1 mouse cellular context compared by ENCODE assay signal in the genomic region with DNA sequence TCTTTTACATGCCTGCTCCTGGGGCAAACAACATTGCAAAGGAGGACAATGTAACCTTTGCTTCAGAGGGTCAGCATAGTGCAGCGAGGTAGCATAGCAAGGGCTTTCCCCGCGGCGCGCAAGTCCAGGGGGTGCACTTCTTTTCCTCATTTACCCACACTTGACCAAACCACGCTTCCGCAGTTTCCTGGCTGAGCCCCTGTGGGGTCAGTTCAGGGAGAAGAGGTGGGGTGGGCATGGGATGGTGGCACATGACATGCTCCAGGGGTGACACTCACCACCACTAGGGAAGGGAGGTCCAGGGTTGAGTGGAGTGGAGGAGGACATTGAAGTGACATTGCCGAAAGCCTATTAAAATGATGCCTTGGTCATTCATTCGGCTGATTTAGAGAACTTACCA.
TF ChIP-seq lines count a peak whose summit lies in the region.

No protein-coding gene starts in this region.

TF ChIP-seq in myocyte, 11 proteins besides CTCF, POLR2A, EP300 and RAD21:
- TF ChIP-seq SRF (IDR thresholded peaks at IDR 0.05; ENCODE audit: control insufficient read depth, insufficient read length, low read depth) (no peak), POLR2AphosphoS2 (IDR thresholded peaks at IDR 0.05; ENCODE audit: insufficient read length, low read depth) (peak; percentile 56), CEBPB (IDR thresholded peaks at IDR 0.05; ENCODE audit: insufficient read depth, poor library complexity, severe bottlenecking) (no peak)
